Mouse (Mus musculus) forebrain, embryonic 14.5 days (tissue): ENCODE measurements around the gene Pdgfb. TPM values are rescaled to one million over a fixed set of nuclear protein-coding genes. Genes with fewer than 3 reads are reported as not detected.

Experiments
- ATAC-seq: fragments of 200-750 bp; cut with Nextera tagmentation; 2 replicates; pipeline ENCODE4 v1.8.0; 2017; ENCODE audit warnings: mild to moderate bottlenecking, moderate library complexity
- DNase-seq: peaks from one replicate; pipeline ENCODE4 v3.0.0-alpha.2; 2015; ENCODE audit warnings: low spot score
- H3K27ac ChIP-seq: fragments of 300-500 bp; sonication (generic); 2 replicates; pipeline ENCODE4 v1.5.1; 2014; ENCODE audit warnings: low read depth, mild to moderate bottlenecking, control low read depth, low read length, moderate library complexity
- H3K27me3 ChIP-seq: fragments of 300-500 bp; sonication (generic); replicated peaks from 2 replicates; pipeline ENCODE4 v1.6.1; 2014; ENCODE audit warnings: low read length, control low read depth, mixed read lengths; ENCODE audit not compliant: control insufficient read depth, insufficient read depth
- H3K36me3 ChIP-seq: fragments of 300-500 bp; sonication (generic); 2 replicates; pipeline ENCODE4 v1.6.1; 2014; ENCODE audit warnings: low read length, control low read depth; ENCODE audit not compliant: control insufficient read depth, insufficient read depth
- H3K4me1 ChIP-seq: fragments of 300-500 bp; sonication (generic); 2 replicates; pipeline ENCODE4 v1.6.1; 2014; ENCODE audit warnings: antibody characterized with exemption, low read length, control low read depth; ENCODE audit not compliant: control insufficient read depth, insufficient read depth
- H3K4me2 ChIP-seq: fragments of 300-500 bp; sonication (generic); 2 replicates; pipeline ENCODE4 v1.6.1; 2014; ENCODE audit warnings: mild to moderate bottlenecking, control low read depth, low read length
- H3K4me3 ChIP-seq: fragments of 300-500 bp; sonication (generic); 2 replicates; pipeline ENCODE4 v1.5.1; 2014; ENCODE audit warnings: low read depth, low read length, control low read depth
- H3K9ac ChIP-seq: fragments of 300-500 bp; sonication (generic); 2 replicates; pipeline ENCODE4 v1.6.1; 2014; ENCODE audit warnings: mild to moderate bottlenecking, low read length, control low read depth, moderate library complexity
- H3K9me3 ChIP-seq: fragments of 300-500 bp; sonication (generic); replicated peaks from 2 replicates; pipeline ENCODE4 v1.6.1; 2016; ENCODE audit warnings: low read length, control low read depth, mixed read lengths; ENCODE audit not compliant: control insufficient read depth
- WGBS: fragments of 180-500 bp; shearing (Covaris S2); extraction: QIAGEN DNeasy Blood & Tissue Kit; methylation state at CpG from one replicate; pipeline ENCODE4 v1.1.7; 2014; 5-methylcytosine and 5-hydroxymethylcytosine counted together
- polyA plus RNA-seq: library from polyadenylated mRNA; unstranded; fragments of >200 nt; fragmentation: Nextera tagmentation; extraction: Ambion mirVana; gene quantifications from 2 replicates; pipeline ENCODE4 v1.2.1, GENCODE M21; 2014

Gene Pdgfb
- polyA plus RNA-seq, 1 experiment from 2014 or later: 2.7 TPM

DNA sequence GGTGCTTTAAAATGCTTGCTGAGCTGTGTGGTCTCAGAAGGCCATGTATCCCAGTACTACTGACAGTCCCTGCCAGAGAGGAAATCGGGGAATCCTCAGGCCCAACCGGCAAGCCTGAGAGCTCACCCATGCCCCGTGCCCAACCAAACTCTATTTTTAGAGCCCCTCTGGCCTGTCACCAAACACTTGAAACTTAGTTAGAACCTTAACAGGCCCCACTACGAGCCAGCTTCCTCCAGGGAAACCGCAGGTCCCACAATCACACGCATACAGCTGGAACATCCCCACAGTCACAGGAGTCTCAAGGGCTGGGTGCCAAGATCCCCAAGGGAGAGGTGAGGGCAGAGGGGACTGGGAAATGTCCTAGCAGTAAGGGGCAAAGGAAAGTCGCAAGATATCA, 8.6 kb downstream of the Pdgfb start:
- no peak overlapping the region for H3K27ac ChIP-seq
- ATAC-seq (no peak), DNase-seq (no peak)
- no peaks in the 10 kb centered on the region for H3K9me3 ChIP-seq
- H3K4me2 ChIP-seq: no peak overlapping the region
- H3K9ac ChIP-seq: no peak overlapping the region
- H3K36me3 ChIP-seq: no peaks in the 10 kb centered on the region
- no peak overlapping the region for H3K4me3 ChIP-seq
- WGBS: 85% methylated on average over 7 of the region's 7 CpGs
- H3K4me1 ChIP-seq: peaks cover 8% of the 10 kb centered on the region
- H3K27me3 ChIP-seq: 0 out of 2 replicates have a peak, but pooled peaks cover 2% of the 10 kb centered on the region

DNA sequence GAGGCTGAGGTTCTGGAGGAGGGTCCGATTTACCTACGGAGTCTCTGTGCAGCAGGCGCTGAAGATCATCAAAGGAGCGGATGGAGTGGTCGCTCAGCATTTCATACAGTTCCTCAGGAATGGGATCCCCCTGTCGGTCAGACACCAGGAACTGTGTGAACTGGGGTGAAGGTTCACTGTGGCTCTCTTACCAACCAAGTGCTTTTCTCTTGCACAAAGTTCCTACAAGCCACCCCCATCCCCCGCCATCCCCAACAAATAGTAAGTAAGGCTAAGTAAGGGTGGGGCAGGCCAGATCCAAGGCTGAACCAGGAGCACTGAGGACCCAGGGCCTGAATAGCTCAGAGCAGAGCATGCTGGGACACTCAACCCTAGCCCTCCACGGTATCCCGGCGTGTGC, 9.3 kb downstream of the Pdgfb start:
- H3K9ac ChIP-seq: no peak overlapping the region
- WGBS: 84% methylated on average over 10 of the region's 10 CpGs
- no peak overlapping the region for H3K4me3 ChIP-seq
- no peak overlapping the region for H3K4me2 ChIP-seq
- no peaks in the 10 kb centered on the region for H3K27me3 ChIP-seq
- peaks cover 8% of the 10 kb centered on the region for H3K4me1 ChIP-seq
- no peaks in the 10 kb centered on the region for H3K9me3 ChIP-seq
- no peaks in the 10 kb centered on the region for H3K36me3 ChIP-seq
- DNase-seq (no peak), ATAC-seq (no peak)
- no peak overlapping the region for H3K27ac ChIP-seq

DNA sequence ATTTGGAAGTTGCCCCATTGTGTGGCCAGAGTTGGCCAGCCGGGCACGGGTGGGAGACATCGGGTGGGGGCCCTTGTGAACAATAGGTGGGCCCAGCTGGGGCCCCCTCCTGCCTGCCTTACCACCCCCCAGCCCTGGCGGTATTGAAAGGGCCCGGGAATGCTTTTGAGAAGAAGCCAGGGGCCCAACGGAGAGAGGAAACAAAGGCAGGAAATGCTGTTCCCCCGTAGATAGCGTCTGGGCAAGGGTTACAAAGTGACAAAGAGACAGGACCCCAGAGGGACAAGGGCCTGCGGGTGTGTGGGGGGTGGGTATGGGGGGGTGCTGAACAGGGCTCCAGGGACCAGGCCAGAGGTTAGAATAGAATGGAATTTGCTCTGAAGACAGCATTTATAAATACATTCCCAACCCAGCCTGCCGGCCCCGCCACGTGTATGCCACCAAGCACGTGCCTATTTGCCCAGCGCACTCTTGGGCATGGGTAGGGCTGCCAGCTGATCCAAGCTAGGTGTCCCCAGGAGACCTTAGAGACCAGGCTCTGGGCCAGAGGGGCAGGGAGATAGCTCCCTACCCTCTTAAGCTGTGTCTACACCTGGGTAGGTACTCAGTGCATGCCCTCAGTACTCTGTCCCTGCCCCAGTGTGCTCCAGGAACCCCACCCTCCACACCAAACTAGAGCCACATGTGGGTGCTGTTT, 10.0 kb downstream of the Pdgfb start:
- H3K9me3 ChIP-seq: no peaks in the 10 kb centered on the region
- no peak overlapping the region for H3K4me3 ChIP-seq
- H3K9ac ChIP-seq: no peak overlapping the region
- no peak for ATAC-seq
- peaks cover 8% of the 10 kb centered on the region for H3K4me1 ChIP-seq
- no peaks in the 10 kb centered on the region for H3K27me3 ChIP-seq
- H3K36me3 ChIP-seq: no peaks in the 10 kb centered on the region
- WGBS: 20% methylated on average over 14 of the region's 14 CpGs
- H3K27ac ChIP-seq: 0 out of 2 replicates have a peak overlapping the region, but pooled peaks have one; percentile 21
- H3K4me2 ChIP-seq: no peak overlapping the region
- no peak for DNase-seq

DNA sequence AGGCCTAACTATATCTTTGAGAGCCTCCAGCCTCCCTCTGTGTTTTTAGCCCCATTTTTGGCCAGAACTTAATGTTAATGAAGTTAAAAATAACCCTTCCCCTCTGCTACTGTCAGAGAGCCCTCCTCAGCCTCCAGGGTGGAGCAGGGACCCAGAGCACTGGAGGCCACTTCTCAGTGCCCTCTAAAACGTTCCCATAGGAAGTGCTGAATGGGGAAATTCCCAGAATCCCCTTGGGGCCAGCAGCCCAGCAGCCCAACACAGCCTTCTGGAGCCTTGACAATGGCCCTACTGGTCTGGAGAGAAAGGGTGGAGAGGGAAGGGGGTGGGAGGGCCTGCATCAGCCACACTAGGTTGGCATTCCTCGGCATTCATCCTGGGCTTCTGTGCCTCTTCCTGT, 11.2 kb downstream of the Pdgfb start:
- no peaks in the 10 kb centered on the region for H3K27me3 ChIP-seq
- no peaks in the 10 kb centered on the region for H3K9me3 ChIP-seq
- H3K27ac ChIP-seq: 0 out of 2 replicates have a peak overlapping the region, but pooled peaks have one; percentile 21
- peaks cover 8% of the 10 kb centered on the region for H3K4me1 ChIP-seq
- H3K36me3 ChIP-seq: no peaks in the 10 kb centered on the region
- no peak overlapping the region for H3K4me2 ChIP-seq
- no peak overlapping the region for H3K9ac ChIP-seq
- DNase-seq: no peak
- no peak for ATAC-seq
- no peak overlapping the region for H3K4me3 ChIP-seq
- WGBS: 40% methylated on average over 2 of the region's 2 CpGs

DNA sequence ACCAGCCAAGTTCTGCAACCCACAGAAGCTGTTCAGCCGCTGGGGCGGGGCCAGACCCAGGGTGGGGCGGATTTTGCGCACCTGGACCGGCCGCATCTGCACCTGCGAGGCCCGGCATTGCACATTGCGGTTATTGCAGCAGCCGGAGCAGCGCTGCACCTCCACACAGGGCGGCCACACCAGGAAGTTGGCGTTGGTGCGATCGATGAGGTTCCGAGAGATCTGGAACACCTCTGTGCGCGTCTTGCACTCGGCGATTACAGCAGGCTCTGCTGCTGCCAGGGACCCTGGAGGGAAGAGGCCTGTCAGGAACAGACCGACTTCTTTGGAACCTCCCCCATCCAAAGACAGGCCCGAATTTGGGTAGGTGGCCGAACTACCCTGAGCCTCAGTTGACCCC, 13.2 kb downstream of the Pdgfb start:
- no peak for ATAC-seq
- H3K36me3 ChIP-seq: no peaks in the 10 kb centered on the region
- H3K4me2 ChIP-seq: no peak overlapping the region
- no peaks in the 10 kb centered on the region for H3K27me3 ChIP-seq
- no peak for DNase-seq
- H3K4me3 ChIP-seq: no peak overlapping the region
- WGBS: 94% methylated on average over 23 of the region's 23 CpGs
- H3K4me1 ChIP-seq: peaks cover 8% of the 10 kb centered on the region
- no peaks in the 10 kb centered on the region for H3K9me3 ChIP-seq
- H3K9ac ChIP-seq: no peak overlapping the region
- H3K27ac ChIP-seq: no peak overlapping the region

DNA sequence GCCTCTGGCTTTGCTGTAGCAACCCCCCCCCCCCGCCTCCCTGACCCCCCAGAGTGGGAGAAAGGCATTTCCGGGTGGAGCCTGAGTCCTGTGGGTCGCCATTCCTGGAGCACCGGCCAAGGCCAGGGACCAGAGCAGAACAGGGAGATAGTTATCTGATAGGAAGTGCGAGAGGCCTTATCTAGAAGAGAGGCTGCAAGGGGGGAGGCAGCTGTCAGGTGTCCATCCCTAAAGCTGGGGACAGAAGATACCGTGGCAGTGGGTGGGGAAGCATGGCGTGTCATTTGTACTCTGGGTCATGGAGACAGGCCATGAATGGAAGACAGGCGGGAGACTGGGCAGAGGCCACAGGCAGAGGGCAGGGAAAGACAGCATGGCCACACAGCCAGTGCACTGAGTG, 14.1 kb downstream of the Pdgfb start:
- H3K9ac ChIP-seq: no peak overlapping the region
- H3K4me1 ChIP-seq: peaks cover 8% of the 10 kb centered on the region
- WGBS: 73% methylated on average over 8 of the region's 8 CpGs
- DNase-seq: no peak
- H3K4me3 ChIP-seq: no peak overlapping the region
- no peaks in the 10 kb centered on the region for H3K9me3 ChIP-seq
- H3K27me3 ChIP-seq: no peaks in the 10 kb centered on the region
- ATAC-seq: no peak
- H3K36me3 ChIP-seq: no peaks in the 10 kb centered on the region
- H3K27ac ChIP-seq: no peak overlapping the region
- no peak overlapping the region for H3K4me2 ChIP-seq

DNA sequence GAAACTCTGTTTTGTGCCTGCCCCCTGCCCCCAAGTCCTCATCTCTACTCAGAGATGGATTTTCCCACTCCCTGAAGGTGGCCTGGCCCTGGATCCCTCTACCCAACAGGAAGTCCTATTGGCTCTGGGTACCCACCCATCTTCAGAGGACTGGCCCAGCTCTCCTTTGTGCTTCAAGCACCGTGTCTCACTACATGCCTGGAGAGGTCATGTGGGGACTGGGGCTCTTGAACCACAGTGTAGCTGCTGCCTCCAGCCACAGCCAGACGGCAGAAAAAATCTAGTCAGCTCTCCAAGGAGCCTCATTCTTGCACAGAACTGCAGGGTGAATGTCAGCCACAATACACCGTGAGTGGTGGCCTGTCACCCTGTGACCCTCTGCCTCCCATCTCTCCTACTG, 16.8 kb downstream of the Pdgfb start:
- Histone ChIP-seq H3K36me3 (no peaks in the 10 kb centered on the region), H3K27ac (no peak overlapping the region), H3K4me2 (no peak overlapping the region), H3K4me3 (no peak overlapping the region), H3K9ac (no peak overlapping the region), H3K27me3 (no peaks in the 10 kb centered on the region), H3K4me1 (no peaks in the 10 kb centered on the region), H3K9me3 (no peaks in the 10 kb centered on the region)
- 74% methylated on average over 3 of the region's 3 CpGs for WGBS
- no peak for DNase-seq
- no peak for ATAC-seq

DNA sequence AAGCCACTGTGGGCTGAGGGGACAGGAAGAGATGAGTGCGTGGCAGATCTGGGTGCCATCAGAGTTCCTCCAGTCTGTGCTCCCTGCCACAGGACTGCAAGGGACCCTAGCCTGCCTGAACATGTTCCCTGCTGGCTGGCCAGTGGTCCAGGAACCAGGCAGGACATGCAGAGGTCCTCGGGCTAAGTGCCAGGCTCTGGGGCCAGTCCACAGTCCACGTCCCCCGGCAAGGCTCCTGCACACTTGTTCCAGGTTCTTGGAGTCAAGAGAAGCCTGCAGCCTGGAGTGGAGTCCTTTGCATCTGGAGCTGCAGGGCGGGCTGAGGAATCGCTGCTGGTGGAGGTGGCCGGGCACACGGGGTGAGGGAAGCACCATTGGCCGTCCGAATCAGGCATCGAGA, 18.0 kb downstream of the Pdgfb start:
- Histone ChIP-seq H3K9me3 (no peaks in the 10 kb centered on the region), H3K4me1 (no peaks in the 10 kb centered on the region), H3K4me2 (no peak overlapping the region), H3K27me3 (no peaks in the 10 kb centered on the region), H3K4me3 (no peak overlapping the region), H3K27ac (no peak overlapping the region), H3K36me3 (no peaks in the 10 kb centered on the region), H3K9ac (no peak overlapping the region)
- DNase-seq (no peak), ATAC-seq (no peak)
- WGBS: 93% methylated on average over 11 of the region's 11 CpGs

DNA sequence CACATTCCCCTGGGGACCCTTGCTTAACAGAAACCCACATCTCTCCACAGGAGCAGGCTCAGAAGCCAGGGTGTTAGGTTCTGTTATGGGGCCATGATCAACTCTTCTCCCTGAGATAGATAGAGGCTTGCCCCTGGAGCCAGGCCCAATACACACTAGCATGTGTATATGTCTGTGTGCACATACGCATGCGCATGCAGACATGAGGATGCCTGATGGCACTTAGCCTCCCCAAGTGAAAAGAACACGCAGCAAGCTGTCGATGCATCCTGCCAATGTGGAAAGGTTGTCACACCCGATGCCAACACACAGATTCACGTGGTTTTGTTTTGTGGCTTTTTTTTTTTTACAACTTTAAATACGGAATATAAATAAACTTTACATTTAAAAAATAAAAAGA, 19.2 kb downstream of the Pdgfb start:
- H3K9ac ChIP-seq: no peak overlapping the region
- H3K36me3 ChIP-seq: no peaks in the 10 kb centered on the region
- H3K4me2 ChIP-seq: no peak overlapping the region
- no peaks in the 10 kb centered on the region for H3K27me3 ChIP-seq
- no peak overlapping the region for H3K4me3 ChIP-seq
- no peak overlapping the region for H3K27ac ChIP-seq
- H3K4me1 ChIP-seq: no peaks in the 10 kb centered on the region
- 86% methylated on average over 7 of the region's 7 CpGs for WGBS
- peak; percentile 72 for DNase-seq
- no peak for ATAC-seq
- H3K9me3 ChIP-seq: no peaks in the 10 kb centered on the region
